Mouse (Mus musculus) macrophage (primary cell): ENCODE data around the gene Rabepk. TPM values are rescaled to one million over a fixed set of nuclear protein-coding genes. Genes with fewer than 3 reads are reported as not detected.
"Not testable (repeated sequence)": the region's sequence is repeated elsewhere in the genome, so short reads cannot be mapped to it uniquely, and the experiment has no call there.

Source experiments
- H3K27ac ChIP-seq: fragments of 350-480 bp; formaldehyde crosslinking; 2 replicates; pipeline ENCODE4 v1.9.0; 2021
- H3K36me3 ChIP-seq: fragments of 350-480 bp; formaldehyde crosslinking; 2 replicates; pipeline ENCODE4 v1.9.0; 2021; ENCODE audit errors: inconsistent target
- H3K4me3 ChIP-seq: fragments of 350-480 bp; formaldehyde crosslinking; 2 replicates; pipeline ENCODE4 v1.9.0; 2021; ENCODE audit errors: inconsistent target
- H3K79me2 ChIP-seq: fragments of 350-480 bp; formaldehyde crosslinking; 2 replicates; pipeline ENCODE4 v1.9.0; 2021; ENCODE audit errors: inconsistent target
- WGBS: methylation state at CpG from one replicate; pipeline ENCODE4 v1.1.7; 2026; ENCODE audit warnings: inconsistent platforms; ENCODE audit not compliant: missing documents; 5-methylcytosine and 5-hydroxymethylcytosine counted together
- polyA plus RNA-seq: library from polyadenylated mRNA; stranded (reverse); fragments of 250-400 nt; gene quantifications from 3 replicates; pipeline ENCODE4 v1.2.4, GENCODE M21; 2018; ENCODE audit warnings: inconsistent platforms
- total RNA-seq, 78 experiments: library from RNA; depleted of rRNA; stranded (reverse); fragments of 250-400 nt; gene quantifications; 1 replicate in 9 of 78; 2 replicates in 24 of 78; 3 replicates in 43 of 78; 4 replicates in 2 of 78; pipeline ENCODE4 v1.2.4; 2018; ENCODE audit warnings: inconsistent platforms in 56 of 78

The Rabepk gene
- 10 to 100 TPM in 10 of 26 experiments, 1 to 10 TPM in 15, under 1 TPM in 1; 0.86 to 15.8 (median 8.1) TPM for total RNA-seq (2018; cell fraction: chromatin; rRNA removed)
- total RNA-seq (2018; cell fraction: cytosol; rRNA removed) = 10 to 100 TPM in 14 of 26 experiments, 1 to 10 TPM in 12; 4.8 to 15.9 (median 10.4) TPM
- 10 to 100 TPM in 3 of 26 experiments, 1 to 10 TPM in 23; 1.2 to 13.3 (median 5.7) TPM for total RNA-seq (2018; cell fraction: nucleus; rRNA removed)
- 8.1 to 15.9 TPM (median 9.0 TPM) in 3 replicates for polyA plus RNA-seq

- Histone ChIP-seq H3K36me3 (peaks cover 2% of the 10 kb centered on the region; the same call in 1 of the 2 replicates), H3K4me3 (peak within 1 kb of the TSS; percentile 92), H3K79me2 (peaks cover 24% of the 10 kb centered on the region), H3K27ac (peak within 1 kb of the TSS; percentile 65)
- WGBS = 2% methylated on average over 44 of the region's 44 CpGs
Measured at GRCm38 (mm10) chr2:34799357-34800256, at the start of gene Rabepk. Rabepk (minus strand) TSS chr2:34799912.

GRCm38 (mm10) chr2:34847702-34848101 lies 48.0 kb upstream of the Rabepk start:
- peaks cover 6% of the 10 kb centered on the region for H3K36me3 ChIP-seq
- H3K79me2 ChIP-seq = no peaks in the 10 kb centered on the region
- WGBS = 100% methylated on average over 1 of the region's 1 CpGs
- H3K4me3 ChIP-seq = no peak overlapping the region
- no peak overlapping the region for H3K27ac ChIP-seq

- no peak overlapping the region for H3K27ac ChIP-seq
- WGBS = 79% methylated on average over 11 of the region's 11 CpGs
- no peak overlapping the region for H3K4me3 ChIP-seq
- no peaks in the 10 kb centered on the region for H3K36me3 ChIP-seq
- no peaks in the 10 kb centered on the region for H3K79me2 ChIP-seq
Measured at GRCm38 (mm10) chr2:34843211-34843939, 43.7 kb upstream of the Rabepk start.

- Histone ChIP-seq H3K36me3 (no peaks in the 10 kb centered on the region), H3K79me2 (no peaks in the 10 kb centered on the region), H3K4me3 (no peak overlapping the region), H3K27ac (no peak overlapping the region)
- 98% methylated on average over 7 of the region's 8 CpGs for WGBS
Measured at GRCm38 (mm10) chr2:34841706-34842105, 42.0 kb upstream of the Rabepk start.

- H3K79me2 ChIP-seq = not testable (repeated sequence)
- 72% methylated on average over 5 of the region's 5 CpGs for WGBS
Measured at GRCm38 (mm10) chr2:34840143-34840542, 40.4 kb upstream of the Rabepk start.

GRCm38 (mm10) chr2:34835669-34836068 lies 36.0 kb upstream of the Rabepk start:
- Histone ChIP-seq H3K79me2 (no peaks in the 10 kb centered on the region), H3K4me3 (no peak overlapping the region), H3K27ac (no peak overlapping the region), H3K36me3 (no peaks in the 10 kb centered on the region)
- WGBS = 94% methylated on average over 3 of the region's 3 CpGs

More at GRCm38 (mm10) chr2:34840143-34840542, 40.4 kb upstream of the Rabepk start:
- H3K36me3 ChIP-seq, H3K27ac ChIP-seq, H3K4me3 ChIP-seq: not testable (repeated sequence)

GRCm38 (mm10) chr2:34833624-34834023 lies 33.9 kb upstream of the Rabepk start:
- no peaks in the 10 kb centered on the region for H3K79me2 ChIP-seq
- no peak overlapping the region for H3K27ac ChIP-seq
- no peak overlapping the region for H3K4me3 ChIP-seq
- no peaks in the 10 kb centered on the region for H3K36me3 ChIP-seq
- 94% methylated on average over 17 of the region's 17 CpGs for WGBS

- not testable (repeated sequence) for H3K79me2 ChIP-seq, H3K4me3 ChIP-seq, H3K27ac ChIP-seq, H3K36me3 ChIP-seq
- WGBS = 70% methylated on average over 8 of the region's 11 CpGs
Measured at GRCm38 (mm10) chr2:34832766-34833457, 33.2 kb upstream of the Rabepk start, which contains the start of gene Gm34653. Gm34653 (plus strand) TSS chr2:34833007.

- H3K27ac ChIP-seq, H3K36me3 ChIP-seq, H3K79me2 ChIP-seq, H3K4me3 ChIP-seq: not testable (repeated sequence)
- WGBS = 93% methylated on average over 14 of the region's 17 CpGs
Measured at GRCm38 (mm10) chr2:34830066-34830465, 30.4 kb upstream of the Rabepk start.

GRCm38 (mm10) chr2:34828026-34828425 lies 28.3 kb upstream of the Rabepk start:
- no peak overlapping the region for H3K4me3 ChIP-seq
- H3K36me3 ChIP-seq = no peaks in the 10 kb centered on the region
- WGBS = 11% methylated on average over 1 of the region's 1 CpGs
- H3K27ac ChIP-seq = no peak overlapping the region; the same call in 1 of the 2 replicates
- H3K79me2 ChIP-seq = peaks cover 27% of the 10 kb centered on the region

- no peak overlapping the region for H3K4me3 ChIP-seq
- WGBS = 82% methylated on average over 4 of the region's 4 CpGs
- peaks cover 4% of the 10 kb centered on the region; the same call in 1 of the 2 replicates for H3K36me3 ChIP-seq
- peaks cover 32% of the 10 kb centered on the region for H3K79me2 ChIP-seq
- H3K27ac ChIP-seq = no peak overlapping the region; the same call in 1 of the 2 replicates
Measured at GRCm38 (mm10) chr2:34827591-34827990, 27.9 kb upstream of the Rabepk start.

GRCm38 (mm10) chr2:34826460-34827231 lies 26.9 kb upstream of the Rabepk start:
- Histone ChIP-seq H3K27ac (peak overlapping the region; percentile 45), H3K79me2 (peaks cover 40% of the 10 kb centered on the region), H3K4me3 (peak overlapping the region; percentile 76), H3K36me3 (peaks cover 11% of the 10 kb centered on the region; the same call in 1 of the 2 replicates)
- WGBS = 44% methylated on average over 18 of the region's 21 CpGs

GRCm38 (mm10) chr2:34825827-34826459 lies 26.2 kb upstream of the Rabepk start, which contains the start of gene Fbxw2:
Fbxw2 (minus strand) TSS chr2:34826311.
- Histone ChIP-seq H3K36me3 (peaks cover 16% of the 10 kb centered on the region; the same call in 1 of the 2 replicates), H3K79me2 (peaks cover 46% of the 10 kb centered on the region), H3K4me3 (peak within 1 kb of the TSS; percentile 76), H3K27ac (peak within 1 kb of the TSS; percentile 45)
- under 1% methylated on average over 54 of the region's 57 CpGs for WGBS
